Mouse (Mus musculus): Measurements from ENCODE around the gene Nfic.

- TF ChIP-seq CTCF (IDR thresholded peaks at IDR 0.05; ENCODE audit: low read depth, low read length) (no peak), EP300 (IDR thresholded peaks at IDR 0.05; ENCODE audit: insufficient read depth, low read depth, low read length) (no peak)
Measured at GRCm38 (mm10) chr10:81400371-81401204, 54.8 kb downstream of the Nfic start.

Data from ES-Bruce4 (cell line).